Mouse (Mus musculus) thymus, adult 2 months (tissue): ENCODE measurements around the gene Gm20479. TPM values are rescaled to one million over a fixed set of nuclear protein-coding genes. Genes with fewer than 3 reads are reported as not detected.

Experiments
- DNase-seq: peaks from one replicate; pipeline ENCODE4 v3.0.0; 2021
- H3K27ac ChIP-seq: fragments of 200-500 bp; 2 replicates; pipeline ENCODE4 v1.5.1; 2012; ENCODE audit warnings: low read length, control low read depth; ENCODE audit not compliant: control insufficient read depth, insufficient read depth
- H3K27me3 ChIP-seq: fragments of 200-500 bp; 2 replicates; pipeline ENCODE4 v1.6.1; 2012; ENCODE audit warnings: mild to moderate bottlenecking, low read length, moderate library complexity, mixed read lengths; ENCODE audit not compliant: control insufficient read depth, insufficient read depth
- H3K36me3 ChIP-seq: fragments of 200-500 bp; 2 replicates; pipeline ENCODE4 v1.6.1; 2012; ENCODE audit warnings: mild to moderate bottlenecking, low read length, moderate library complexity; ENCODE audit not compliant: control insufficient read depth, insufficient read depth
- H3K4me1 ChIP-seq: fragments of 200-500 bp; replicated peaks from 2 replicates; pipeline ENCODE4 v1.6.1; 2012; ENCODE audit warnings: low read length; ENCODE audit not compliant: control insufficient read depth, insufficient read depth
- H3K4me3 ChIP-seq: fragments of 200-500 bp; 2 replicates; pipeline ENCODE4 v1.5.1; 2012; ENCODE audit warnings: mild to moderate bottlenecking, low read length, control low read depth, moderate library complexity; ENCODE audit not compliant: control insufficient read depth, insufficient read depth
- CTCF ChIP-seq: fragments of 200-500 bp; IDR thresholded peaks from 2 replicates; pipeline ENCODE4 v1.5.1; 2012; ENCODE audit warnings: mild to moderate bottlenecking, control low read depth, low read length, moderate library complexity, borderline replicate concordance; ENCODE audit not compliant: control insufficient read depth, poor library complexity, insufficient read depth; ENCODE audit errors: extremely low read depth
- POLR2A ChIP-seq: fragments of 200-500 bp; IDR thresholded peaks from 2 replicates; pipeline ENCODE4 v1.6.1; 2012; ENCODE audit warnings: mild to moderate bottlenecking, low read length, control low read depth, moderate library complexity; ENCODE audit not compliant: control insufficient read depth, poor library complexity, insufficient read depth; ENCODE audit errors: extremely low read depth
- WGBS: fragments of 180-500 bp; shearing (Covaris S2); methylation state at CpG from one replicate; pipeline ENCODE4 v1.1.7; 2018; 5-methylcytosine and 5-hydroxymethylcytosine counted together
- polyA plus RNA-seq: library from polyadenylated mRNA; depleted of rRNA; stranded (reverse); fragments of >200 nt; gene quantifications from 2 replicates; pipeline ENCODE4 v1.2.3, GENCODE M21; 2012

Gene Gm20479
- polyA plus RNA-seq, 1 experiment = not detected

- no peak for DNase-seq
- Histone ChIP-seq H3K4me1 (peaks cover 27% of the 10 kb centered on the region), H3K4me3 (no peak overlapping the region), H3K27me3 (peaks cover 6% of the 10 kb centered on the region), H3K27ac (no peak overlapping the region), H3K36me3 (no peaks in the 10 kb centered on the region)
- TF ChIP-seq CTCF = no peak
- no peak for TF ChIP-seq POLR2A
- WGBS = 96% methylated on average over 9 of the region's 9 CpGs
These were observed 2.6 kb upstream of the Gm20479 start for GRCm38 (mm10) chr7:27359706-27360358.

- Histone ChIP-seq H3K4me3 (no peak overlapping the region), H3K4me1 (peaks cover 27% of the 10 kb centered on the region), H3K27me3 (peaks cover 5% of the 10 kb centered on the region), H3K36me3 (no peaks in the 10 kb centered on the region), H3K27ac (no peak overlapping the region)
- WGBS = 88% methylated on average over 2 of the region's 2 CpGs
- TF ChIP-seq POLR2A (no peak), CTCF (no peak)
- DNase-seq = no peak
These were observed 1.9 kb upstream of the Gm20479 start for GRCm38 (mm10) chr7:27359162-27359561.

GRCm38 (mm10) chr7:27357595-27357978, 368 bp upstream of the Gm20479 start:
- Histone ChIP-seq H3K36me3 (no peaks in the 10 kb centered on the region), H3K4me1 (peaks cover 27% of the 10 kb centered on the region), H3K27ac (no peak overlapping the region), H3K27me3 (no peaks in the 10 kb centered on the region), H3K4me3 (no peak overlapping the region)
- WGBS = 4% methylated on average over 3 of the region's 3 CpGs
- TF ChIP-seq POLR2A (no peak), CTCF (no peak)
- DNase-seq = no peak

GRCm38 (mm10) chr7:27356248-27356647, 971 bp downstream of the Gm20479 start:
- peak; percentile 32 for DNase-seq
- Histone ChIP-seq H3K36me3 (no peaks in the 10 kb centered on the region), H3K27me3 (no peaks in the 10 kb centered on the region), H3K4me3 (peak overlapping the region; percentile 93), H3K27ac (no peak overlapping the region), H3K4me1 (peaks cover 24% of the 10 kb centered on the region)
- TF ChIP-seq POLR2A = 0 out of 2 replicates have a peak, but pooled peaks have one; percentile 6
- no peak for TF ChIP-seq CTCF
- 4% methylated on average over 16 of the region's 16 CpGs for WGBS

GRCm38 (mm10) chr7:27355745-27356240, 1.4 kb downstream of the Gm20479 start, which contains the start of gene Shkbp1:
Gene Shkbp1 (minus strand): TSS chr7:27356019.
- H3K4me3 ChIP-seq = peak within 1 kb of the TSS; percentile 93
- no peak for TF ChIP-seq CTCF
- peak; percentile 36 for TF ChIP-seq POLR2A
- WGBS = under 1% methylated on average over 34 of the region's 34 CpGs
- peak; percentile 90 for DNase-seq
- no peaks in the 10 kb centered on the region for H3K27me3 ChIP-seq
- peaks cover 24% of the 10 kb centered on the region for H3K4me1 ChIP-seq
- no peak within 1 kb of the TSS for H3K27ac ChIP-seq
- H3K36me3 ChIP-seq = no peaks in the 10 kb centered on the region

- Histone ChIP-seq H3K27me3 (no peaks in the 10 kb centered on the region), H3K4me3 (peak overlapping the region; percentile 93), H3K36me3 (peaks cover 5% of the 10 kb centered on the region; the same call in 1 of the 2 replicates), H3K4me1 (peaks cover 24% of the 10 kb centered on the region), H3K27ac (no peak overlapping the region)
- DNase-seq = peak; percentile 18
- TF ChIP-seq CTCF (no peak), POLR2A (no peak)
- 23% methylated on average over 14 of the region's 14 CpGs for WGBS
These were observed 2.0 kb downstream of the Gm20479 start for GRCm38 (mm10) chr7:27355261-27355660.

- TF ChIP-seq CTCF (no peak), POLR2A (no peak)
- Histone ChIP-seq H3K27me3 (no peaks in the 10 kb centered on the region), H3K27ac (no peak overlapping the region), H3K36me3 (peaks cover 5% of the 10 kb centered on the region; the same call in 1 of the 2 replicates), H3K4me1 (peaks cover 24% of the 10 kb centered on the region), H3K4me3 (no peak overlapping the region)
- DNase-seq = no peak
- WGBS = 79% methylated on average over 4 of the region's 4 CpGs
These were observed 2.4 kb downstream of the Gm20479 start for GRCm38 (mm10) chr7:27354783-27355182.
